Mouse (Mus musculus): ENCODE data around the gene Syce3.

DNA sequence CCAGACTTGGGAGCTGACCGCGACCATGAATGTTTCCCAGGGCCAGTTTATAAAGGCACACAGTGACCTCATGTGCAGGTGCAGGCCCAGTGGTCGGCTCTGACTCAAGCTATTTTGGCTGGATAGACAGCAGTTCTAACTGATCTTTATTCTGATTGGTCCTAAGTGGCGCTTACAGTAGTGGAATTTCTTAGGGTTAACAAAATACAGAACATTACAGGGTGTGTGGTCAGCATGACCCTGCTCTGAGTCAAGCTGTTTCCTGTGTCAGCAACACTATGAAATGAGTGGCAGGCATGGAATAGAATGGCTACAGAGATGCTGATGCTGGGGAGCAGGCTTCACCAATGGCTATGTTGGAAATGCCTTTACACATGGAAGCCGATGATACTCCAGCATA lies 25.6 kb upstream of the Syce3 start:
- TF ChIP-seq CTCF (IDR thresholded peaks at IDR 0.05; ENCODE audit: low read depth, low read length) (no peak), POLR2A (IDR thresholded peaks at IDR 0.05; ENCODE audit: insufficient read depth, low read length) (no peak), EP300 (IDR thresholded peaks at IDR 0.05; ENCODE audit: insufficient read depth, low read depth, low read length) (no peak)

Data from ES-Bruce4 (cell line).